Mouse (Mus musculus) left cerebral cortex, adult 11 months (tissue): ENCODE data around the gene Clec11a.

ENCODE experiments used
- DNase-seq: peaks from one replicate; pipeline ENCODE4 v3.0.0; 2022; ENCODE audit warnings: low spot score

Gene Clec11a

DNA sequence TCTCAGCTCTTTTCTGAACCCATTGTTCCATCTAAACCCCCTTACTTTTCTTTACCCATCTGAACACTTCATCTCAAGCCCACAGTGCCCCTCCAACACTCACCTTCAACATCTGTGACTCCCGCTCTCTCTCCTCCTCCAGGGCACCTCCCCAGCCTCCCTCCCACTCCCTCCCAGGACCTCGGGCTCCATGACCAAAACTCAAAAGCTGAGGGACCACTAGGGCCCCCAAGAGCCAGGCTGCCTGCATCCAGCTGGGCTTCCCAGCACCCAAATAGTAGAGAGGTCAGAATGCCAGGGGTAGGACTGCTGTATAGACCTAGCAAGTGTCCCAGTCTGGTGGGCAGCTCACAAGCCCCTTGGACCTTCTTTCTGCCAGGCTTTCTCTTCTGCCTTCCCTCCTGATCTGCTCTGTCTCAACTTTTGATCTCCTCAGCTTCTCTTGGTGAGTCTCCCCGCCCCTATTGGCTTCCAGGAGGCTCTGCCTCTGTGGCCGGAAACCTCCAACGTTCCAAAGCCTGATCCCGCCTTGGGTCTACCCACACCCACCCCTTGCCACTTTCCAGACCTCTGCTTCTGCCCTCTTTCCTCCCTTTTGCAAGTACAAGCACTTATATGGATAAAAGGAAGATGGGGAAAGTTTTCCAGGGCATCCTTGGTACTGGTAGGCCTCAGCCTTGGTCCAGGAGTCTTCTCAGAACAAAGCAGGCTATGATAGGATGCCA is at the start of gene Clec11a:
Gene Clec11a, minus strand, starts transcription at position 387 of the 725 bp plus-strand sequence.
- no peak for DNase-seq

DNA sequence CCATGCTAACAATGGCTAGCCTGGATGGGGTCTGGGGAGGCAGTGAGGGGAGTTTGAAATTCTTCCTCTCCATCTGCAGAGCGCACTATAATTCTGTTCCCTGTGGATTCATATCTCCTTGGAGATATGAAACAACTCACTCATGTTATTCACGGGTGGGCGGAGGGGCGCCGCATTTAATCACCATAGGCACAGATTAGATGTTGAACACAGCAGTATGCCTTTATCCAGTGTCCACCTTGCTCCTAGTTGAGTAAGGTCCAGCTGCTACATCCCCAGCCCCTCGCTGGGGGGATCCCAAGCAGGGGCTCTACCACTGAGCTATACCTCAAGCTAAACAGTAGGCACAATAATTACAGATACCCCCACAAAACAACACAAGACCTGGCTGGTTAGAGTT is 48.7 kb upstream of the Clec11a start:
- no peak for DNase-seq

DNA sequence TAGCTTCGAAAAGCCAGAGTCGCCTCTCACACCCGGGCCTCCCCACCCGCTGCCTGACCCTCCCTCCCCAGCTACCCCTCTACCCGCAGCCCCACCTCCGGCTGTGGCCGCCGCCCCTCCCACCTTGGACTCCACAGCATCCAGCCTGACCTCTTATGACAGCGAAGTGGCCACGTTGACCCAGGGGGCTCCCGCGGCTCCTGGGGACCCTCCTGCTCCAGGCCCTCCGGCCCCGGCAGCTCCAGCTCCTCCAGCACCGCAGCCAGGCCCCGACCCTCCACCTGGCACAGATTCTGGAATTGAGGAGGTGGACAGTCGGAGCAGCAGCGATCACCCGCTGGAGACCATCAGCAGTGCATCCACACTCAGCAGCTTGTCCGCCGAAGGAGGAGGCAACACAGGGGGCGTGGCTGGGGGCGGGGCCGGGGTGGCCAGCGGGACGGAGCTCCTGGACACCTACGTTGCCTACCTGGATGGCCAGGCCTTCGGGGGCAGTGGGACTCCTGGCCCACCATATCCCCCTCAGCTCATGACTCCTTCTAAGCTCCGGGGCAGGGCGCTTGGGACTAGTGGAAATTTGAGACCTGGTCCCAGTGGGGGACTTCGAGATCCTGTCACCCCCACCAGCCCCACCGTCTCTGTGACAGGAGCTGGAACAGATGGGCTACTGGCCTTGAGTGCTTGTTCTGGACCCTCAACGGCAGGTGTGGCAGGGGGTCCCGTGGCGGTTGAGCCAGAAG is 47.1 kb upstream of the Clec11a start:
- no peak for DNase-seq

DNA sequence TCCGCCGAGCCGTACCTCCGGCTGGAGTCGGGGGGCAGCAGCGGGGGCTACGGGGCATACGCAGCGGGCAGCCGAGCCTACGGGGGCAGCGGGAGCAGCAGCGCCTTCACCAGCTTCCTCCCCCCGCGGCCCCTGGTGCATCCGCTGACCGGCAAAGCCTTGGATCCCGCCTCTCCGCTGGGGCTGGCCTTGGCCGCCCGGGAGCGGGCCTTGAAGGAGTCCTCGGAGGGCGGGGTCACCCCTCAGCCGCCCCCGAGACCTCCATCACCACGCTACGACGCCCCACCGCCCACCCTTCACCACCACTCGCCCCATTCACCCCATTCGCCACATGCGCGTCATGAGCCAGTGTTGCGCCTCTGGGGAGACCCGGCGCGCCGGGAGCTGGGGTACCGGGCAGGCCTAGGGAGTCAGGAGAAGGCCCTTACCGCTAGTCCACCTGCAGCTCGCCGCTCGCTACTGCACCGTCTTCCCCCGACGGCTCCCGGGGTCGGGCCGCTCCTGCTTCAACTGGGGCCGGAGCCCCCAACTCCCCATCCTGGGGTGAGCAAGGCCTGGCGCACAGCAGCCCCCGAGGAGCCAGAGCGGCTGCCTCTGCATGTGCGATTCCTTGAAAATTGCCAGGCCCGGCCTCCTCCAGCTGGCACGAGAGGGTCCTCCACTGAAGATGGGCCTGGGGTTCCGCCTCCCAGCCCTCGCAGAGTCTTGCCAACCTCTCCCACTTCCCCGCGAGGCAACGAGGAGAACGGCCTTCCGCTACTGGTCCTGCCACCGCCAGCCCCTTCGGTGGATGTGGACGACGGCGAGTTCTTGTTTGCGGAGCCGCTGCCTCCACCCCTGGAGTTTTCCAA is 46.3 kb upstream of the Clec11a start:
- no peak for DNase-seq

DNA sequence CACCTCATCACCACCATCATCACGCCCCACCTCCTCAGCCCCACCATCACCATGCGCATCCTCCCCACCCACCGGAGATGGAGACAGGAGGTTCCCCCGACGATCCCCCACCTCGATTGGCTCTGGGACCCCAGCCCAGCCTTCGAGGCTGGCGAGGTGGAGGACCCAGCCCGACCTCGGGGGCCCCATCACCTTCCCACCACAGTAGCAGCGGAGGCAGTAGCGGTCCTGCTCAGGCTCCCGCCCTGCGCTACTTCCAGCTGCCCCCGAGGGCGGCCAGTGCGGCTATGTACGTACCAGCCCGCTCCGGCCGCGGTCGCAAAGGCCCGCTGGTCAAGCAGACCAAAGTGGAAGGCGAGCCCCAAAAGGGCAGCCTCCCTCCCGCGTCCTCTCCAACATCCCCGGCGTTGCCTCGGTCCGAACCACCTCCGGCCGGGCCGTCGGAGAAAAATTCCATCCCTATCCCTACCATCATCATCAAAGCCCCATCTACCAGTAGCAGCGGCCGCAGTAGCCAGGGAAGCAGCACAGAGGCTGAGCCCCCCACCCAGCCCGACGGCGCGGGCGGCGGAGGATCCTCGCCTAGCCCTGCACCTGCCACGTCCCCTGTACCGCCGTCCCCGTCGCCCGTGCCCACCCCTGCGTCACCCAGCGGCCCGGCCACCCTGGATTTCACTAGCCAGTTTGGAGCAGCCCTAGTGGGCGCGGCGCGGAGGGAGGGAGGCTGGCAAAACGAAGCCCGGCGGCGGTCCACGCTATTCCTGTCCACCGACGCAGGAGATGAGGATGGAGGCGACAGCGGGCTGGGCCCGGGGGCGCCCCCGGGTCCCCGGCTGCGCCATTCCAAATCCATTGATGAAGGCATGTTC is 45.4 kb upstream of the Clec11a start:
- DNase-seq = no peak

DNA sequence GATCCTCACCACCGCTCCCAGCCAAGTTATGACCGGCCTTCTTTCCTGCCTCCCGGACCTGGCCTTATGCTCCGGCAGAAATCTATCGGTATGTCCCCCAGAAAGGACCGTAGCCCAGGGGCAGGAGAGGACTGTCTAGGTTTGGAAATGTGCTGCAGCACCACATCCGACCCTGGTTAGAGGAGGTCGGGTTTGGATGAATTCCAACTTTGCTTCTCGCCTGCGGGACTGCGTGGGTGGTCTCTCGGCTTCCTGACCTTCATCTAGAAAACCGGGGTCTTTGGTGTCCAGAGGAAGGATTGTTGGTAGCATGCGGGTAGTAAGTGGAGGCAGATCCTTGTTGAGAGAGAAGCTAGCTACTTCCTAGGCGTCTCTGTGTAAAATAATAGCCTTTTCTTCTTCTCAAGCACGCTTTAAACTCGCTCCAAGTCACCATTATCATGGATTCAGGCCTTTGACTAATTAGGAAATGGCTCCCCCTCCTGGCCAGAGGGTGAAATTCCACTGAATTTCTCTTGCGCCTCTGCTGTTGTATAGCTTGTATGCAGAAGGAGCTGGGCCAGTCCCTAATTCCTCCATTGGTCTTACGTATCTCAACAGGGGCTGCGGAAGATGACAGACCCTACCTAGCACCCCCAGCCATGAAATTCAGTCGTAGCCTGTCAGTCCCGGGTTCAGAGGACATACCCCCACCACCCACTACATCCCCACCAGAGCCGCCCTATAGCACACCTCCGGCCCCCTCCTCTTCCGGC is 44.4 kb upstream of the Clec11a start:
- DNase-seq = peak; percentile 88

DNA sequence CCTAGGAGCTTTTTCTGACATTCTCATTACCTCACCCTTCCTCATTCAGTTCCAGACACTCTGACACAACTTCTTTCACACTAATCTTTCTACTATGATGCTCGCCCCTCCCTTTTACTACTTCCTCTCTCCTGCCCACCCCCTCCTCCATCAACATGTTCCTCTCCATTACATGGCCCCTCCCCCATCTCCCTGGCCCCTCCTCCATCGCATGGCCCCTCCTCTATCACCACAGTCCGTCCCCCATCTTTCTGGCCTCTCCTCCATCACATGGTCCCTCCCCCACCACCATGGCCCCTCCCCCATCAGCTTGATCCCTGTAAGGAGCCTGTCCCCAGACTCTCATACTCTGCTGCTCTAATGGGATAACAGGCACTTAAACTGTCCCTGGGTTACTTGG is 42.3 kb upstream of the Clec11a start:
- DNase-seq = no peak

DNA sequence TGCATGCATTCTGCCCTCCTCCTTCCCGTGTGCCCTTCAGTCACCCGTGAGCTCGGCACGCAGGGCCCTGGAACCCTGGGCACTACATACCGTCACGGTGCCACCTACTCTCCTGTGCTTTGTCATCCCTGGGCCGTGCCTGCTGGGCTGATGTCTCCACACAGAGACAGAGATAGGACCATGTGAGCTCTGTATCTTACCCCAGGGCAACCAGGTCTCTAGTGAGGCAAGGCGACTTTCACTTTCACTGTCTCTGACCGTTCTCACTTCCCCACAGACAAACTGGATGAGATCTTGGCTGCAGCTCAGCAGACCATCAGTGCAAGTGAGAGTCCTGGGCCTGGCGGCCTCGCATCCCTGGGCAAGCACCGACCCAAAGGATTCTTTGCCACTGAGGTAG is 37.9 kb upstream of the Clec11a start:
- DNase-seq = no peak

DNA sequence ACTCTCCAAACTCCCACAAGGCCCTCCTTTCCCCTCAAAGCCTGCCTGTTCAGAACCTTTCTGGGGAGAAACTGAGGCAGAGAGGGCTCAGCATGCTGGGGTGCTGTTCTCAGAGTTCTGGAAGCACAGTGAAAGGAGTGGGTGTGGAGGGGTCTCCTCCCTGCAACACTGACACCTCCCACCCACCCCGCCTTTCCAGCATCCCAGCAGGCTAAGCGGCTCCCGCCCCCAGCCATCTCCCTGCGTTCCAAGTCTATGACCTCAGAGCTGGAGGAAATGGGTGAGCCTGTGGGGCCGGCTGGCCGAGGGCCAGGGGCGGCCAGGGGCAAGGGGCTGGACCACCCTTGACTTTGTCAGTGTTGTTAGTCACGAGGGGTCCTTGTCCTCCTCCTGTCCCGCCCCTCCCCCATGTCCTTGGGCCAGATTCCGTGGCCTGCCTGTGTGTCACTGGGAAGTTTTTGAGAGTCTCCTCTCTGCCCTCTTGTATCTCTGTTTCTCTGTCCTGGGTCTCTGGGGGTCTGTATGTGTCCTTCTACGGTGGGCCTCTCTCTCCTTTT is 36.8 kb upstream of the Clec11a start:
- no peak for DNase-seq

DNA sequence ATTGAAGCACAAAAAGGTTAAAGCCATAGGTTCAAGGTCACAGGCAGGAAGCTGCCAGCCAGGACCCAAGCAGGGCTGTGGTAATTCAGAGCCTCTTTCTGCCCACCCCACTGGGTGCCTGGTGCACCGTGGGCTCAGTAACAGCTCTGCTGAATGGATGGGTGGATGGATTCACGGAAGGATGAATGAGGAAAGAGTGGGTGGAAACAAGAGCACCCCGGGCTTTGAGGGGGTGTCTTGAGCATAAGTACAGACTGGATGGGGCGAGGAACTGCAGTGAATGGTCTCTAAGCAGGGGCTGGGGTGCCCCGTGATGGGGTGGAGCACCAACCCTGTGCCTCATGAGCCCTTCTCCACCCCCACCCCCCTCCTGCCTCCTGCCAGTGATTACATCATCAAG is 35.0 kb upstream of the Clec11a start:
- no peak for DNase-seq

DNA sequence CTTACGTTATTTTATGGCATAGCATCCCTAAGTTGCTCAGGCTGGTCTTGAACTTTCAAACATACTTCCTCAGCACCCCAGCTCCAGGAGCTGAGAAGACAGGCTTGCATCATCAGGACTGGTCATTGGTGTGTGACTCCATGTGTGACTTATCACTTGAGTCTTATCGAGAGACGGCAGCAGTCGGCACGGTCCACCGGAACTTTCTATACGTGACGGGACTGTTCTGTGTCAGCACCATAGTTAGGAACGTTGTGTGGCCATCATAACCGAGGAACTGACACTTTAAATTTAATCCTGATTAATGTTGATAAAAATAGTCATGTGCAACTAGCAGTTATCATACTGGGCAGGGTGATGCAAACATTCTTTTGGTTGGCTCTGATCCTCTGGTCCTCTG is 34.4 kb upstream of the Clec11a start:
- DNase-seq = no peak

DNA sequence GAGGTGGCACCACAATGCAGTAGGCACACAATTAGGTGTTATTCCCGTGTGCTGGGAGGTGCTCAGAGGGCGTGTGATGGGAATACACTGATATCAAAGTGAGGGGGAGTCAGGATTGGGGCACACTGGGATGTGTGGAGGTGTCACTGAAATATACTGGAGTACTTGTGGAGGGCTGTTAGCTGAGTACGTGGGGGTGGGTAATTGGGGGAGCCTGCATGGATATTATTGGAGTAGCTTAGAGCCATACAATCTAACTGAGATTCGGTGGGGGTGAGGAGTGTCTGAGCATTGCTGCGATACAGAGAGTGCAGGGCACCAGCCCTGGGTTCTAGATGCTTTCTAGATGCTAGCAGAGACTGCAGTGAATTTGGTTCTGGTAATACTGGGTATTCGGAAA is 33.5 kb upstream of the Clec11a start:
- no peak for DNase-seq

DNA sequence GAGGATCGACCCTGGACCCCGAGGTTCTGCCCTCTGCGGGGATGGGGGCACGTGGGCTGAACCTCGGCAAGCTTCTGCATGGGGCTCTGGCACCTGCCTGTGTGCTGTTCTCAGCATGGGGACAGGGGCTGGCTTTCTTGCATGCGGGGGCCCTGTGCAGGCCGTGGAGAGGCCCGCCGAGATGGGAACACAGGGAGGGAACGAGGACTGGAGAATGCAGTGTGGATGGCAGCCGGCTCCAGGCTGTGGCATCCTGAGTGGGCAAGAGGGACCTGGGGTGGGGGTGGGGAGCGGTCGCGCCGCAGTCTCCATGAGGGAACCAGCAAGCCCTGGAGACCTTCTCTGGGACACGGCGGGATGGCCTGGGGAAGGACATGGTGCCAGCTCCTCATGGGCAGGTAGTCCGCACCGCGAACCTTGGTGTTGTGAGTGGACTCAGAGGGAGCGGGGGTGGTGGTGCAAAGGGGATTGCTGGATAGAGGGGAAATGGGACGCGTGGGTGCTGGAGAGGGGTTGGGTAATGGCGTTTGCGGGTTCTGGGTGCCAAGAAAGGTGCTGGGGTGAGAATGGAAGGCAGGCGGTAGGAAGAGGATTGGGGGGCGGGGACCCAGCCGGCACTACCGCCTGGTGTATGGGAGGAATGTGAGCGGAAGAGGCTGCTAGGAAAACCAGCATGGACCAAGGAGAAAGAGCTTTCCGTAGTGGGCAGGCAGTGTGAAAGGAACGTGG is 30.6 kb upstream of the Clec11a start:
- DNase-seq = no peak

DNA sequence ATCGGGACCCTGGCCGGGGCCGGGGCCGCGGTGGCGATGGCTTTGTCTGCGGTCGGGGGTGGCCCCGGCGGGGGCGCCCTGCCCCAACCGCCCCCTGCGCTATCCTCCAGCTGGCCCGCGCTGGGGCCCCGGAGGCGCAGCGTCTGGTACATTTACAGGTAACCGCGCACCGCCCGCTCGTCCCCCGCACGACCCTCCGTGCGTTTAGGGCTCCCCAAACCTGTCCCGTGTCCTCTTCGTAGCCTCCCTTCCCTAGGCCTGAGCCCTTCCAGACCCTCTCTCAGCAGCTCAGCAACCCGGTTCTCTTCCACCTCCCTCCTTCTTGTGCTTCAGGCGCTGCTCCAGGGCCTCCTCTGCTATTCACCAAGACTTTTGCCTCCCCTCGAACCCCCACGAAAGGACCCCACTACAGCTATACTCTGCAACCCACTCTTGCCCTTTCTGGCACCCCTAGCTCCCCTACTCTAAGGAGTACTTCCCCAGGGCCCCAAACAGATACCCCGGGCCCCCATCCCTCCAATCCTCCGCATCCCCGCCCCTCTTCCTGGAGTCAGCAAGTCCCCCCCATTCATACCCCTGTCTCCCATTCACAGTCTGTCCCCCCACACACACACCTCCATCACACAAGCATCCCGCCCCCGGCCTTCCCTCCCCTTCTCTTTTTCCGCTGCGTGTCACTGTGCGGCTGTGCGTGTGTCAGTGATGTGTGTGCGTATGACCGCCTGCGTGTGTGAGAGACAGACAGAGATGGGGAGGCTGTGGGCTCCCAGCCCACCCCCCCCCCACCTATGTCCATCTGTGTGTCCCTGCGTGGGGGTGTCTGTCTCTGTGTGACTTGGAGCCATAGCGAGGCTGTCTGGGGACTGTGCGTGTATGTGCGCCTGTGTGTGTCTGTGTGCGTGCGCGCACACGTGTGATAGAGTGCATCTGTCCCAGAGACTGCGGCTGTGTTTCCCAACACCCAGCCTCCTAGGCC is 29.6 kb upstream of the Clec11a start:
- peak; percentile 67 for DNase-seq

DNA sequence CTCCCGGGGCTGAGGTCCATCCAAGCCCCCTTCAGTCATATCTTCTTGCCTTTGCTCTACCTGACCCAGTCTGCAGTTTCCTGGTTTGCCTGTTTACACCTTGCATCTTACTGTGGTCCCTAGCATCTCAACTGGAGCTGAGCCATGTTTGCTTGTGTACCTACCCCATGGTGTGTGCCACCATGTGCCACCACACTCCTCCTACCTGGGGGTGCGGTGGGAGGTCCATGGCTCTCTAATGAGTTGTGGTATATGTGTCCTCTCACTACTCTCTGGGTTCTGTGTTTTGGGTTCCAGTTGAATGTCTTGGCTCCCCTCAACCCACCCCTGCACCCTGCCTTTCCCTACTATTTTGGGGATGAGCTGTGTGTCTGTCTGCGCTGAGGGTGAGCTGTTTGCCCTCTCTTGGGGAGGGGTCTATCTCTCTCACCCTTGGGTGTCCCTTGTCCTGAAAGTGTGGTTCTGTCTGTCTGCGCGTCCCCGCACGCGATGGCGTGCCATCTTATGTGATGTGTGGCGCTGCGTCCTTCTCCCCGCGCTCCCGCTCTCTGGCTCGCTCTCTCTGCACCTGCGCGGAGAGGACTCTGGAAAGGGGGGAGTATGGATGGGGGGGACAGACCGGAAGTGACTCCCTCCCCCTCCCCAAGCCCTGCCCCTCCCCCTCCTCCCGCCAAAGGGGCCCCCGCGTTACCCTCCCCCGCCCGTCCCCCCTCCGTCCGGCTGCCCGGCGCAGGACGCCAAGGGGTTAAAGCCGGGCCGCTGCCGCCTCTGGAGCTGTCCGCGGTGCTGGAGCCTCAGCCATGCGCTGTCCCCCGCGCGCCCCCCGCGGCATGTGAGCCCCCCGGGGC is 28.6 kb upstream of the Clec11a start:
- no peak for DNase-seq

DNA sequence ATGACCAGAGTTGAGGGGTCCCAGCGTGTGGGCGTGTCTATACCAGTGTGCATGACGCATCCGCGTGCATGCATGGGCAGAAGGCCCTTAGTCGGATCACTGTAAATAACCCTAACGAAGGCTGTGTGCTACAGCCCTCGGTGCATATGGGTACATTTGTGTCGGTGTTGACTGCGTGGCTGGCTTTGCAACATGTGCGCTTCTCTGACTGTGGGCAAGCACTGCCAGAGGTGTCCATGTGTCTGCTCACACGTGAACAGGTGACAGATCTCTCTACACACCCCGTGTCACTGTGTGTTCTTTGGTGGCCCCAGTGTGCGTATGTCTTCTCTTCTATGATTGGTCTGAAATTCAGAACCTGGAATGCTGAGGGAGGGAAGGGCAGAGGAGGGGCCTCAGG is 27.4 kb upstream of the Clec11a start:
- DNase-seq = no peak

DNA sequence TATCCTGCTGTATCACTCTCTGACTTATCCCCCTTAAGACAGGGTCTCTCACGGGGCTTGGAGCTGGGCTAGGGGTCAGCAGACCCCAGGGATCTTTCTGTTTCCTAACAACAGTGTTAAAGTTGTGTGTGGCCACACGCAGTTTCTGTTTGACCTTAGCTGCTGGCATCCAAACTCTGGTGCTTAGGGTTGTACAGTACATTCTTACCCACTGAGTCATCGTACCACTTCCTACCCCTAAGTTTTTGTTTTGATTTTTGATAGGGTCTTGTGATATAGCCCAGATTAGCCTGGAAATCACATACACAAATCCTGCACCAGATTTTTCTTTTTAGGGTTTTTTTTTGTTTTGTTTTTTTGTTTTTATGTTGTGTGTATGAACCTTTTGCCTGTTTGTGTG is 25.6 kb upstream of the Clec11a start:
- DNase-seq = no peak

DNA sequence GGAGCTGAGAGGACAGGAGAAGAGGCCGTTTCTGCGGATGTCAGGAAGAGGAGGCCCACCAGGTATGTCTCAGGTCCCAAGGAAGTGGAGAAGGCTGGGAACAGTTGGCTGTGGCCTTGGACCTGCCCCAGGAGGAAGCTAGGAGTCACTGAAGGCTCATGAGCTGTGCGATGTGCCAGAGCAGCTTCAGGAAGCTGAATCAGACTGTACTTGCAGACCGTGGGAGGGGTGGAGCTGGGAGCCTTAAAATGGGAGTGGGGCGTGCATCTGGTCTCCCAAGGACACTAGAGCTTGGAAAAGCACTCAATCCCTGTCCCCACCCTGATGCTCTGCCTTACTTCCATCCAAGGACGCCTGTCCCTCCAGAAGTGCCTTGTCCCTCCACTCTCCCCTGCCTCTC is 19.9 kb upstream of the Clec11a start:
- DNase-seq = no peak
